Mouse (Mus musculus) neural tube, embryonic 13.5 days (tissue): ENCODE results near the gene Slc25a45. TPM values are rescaled to one million over a fixed set of nuclear protein-coding genes. Genes with fewer than 3 reads are reported as not detected.

Experiments used
- ATAC-seq: fragments of 200-750 bp; cut with Nextera tagmentation; 2 replicates; pipeline ENCODE4 v1.8.0; 2017; ENCODE audit warnings: low read depth, mild to moderate bottlenecking, moderate TSS enrichment, moderate library complexity
- H3K27ac ChIP-seq: fragments of 300-500 bp; sonication (generic); replicated peaks from 2 replicates; pipeline ENCODE4 v1.5.1; 2015; ENCODE audit warnings: moderate library complexity, mild to moderate bottlenecking, inconsistent platforms
- H3K27me3 ChIP-seq: fragments of 300-500 bp; sonication (generic); 2 replicates; pipeline ENCODE4 v1.6.1; 2015; ENCODE audit warnings: mild to moderate bottlenecking, inconsistent platforms
- H3K36me3 ChIP-seq: fragments of 300-500 bp; sonication (generic); 2 replicates; pipeline ENCODE4 v1.6.1; 2015; ENCODE audit warnings: mild to moderate bottlenecking, inconsistent platforms
- H3K4me1 ChIP-seq: fragments of 300-500 bp; sonication (generic); replicated peaks from 2 replicates; pipeline ENCODE4 v1.6.1; 2015; ENCODE audit warnings: inconsistent platforms
- H3K4me2 ChIP-seq: fragments of 300-500 bp; sonication (generic); 2 replicates; pipeline ENCODE4 v1.6.1; 2015; ENCODE audit warnings: inconsistent platforms, mild to moderate bottlenecking, moderate library complexity
- H3K4me3 ChIP-seq: fragments of 300-500 bp; sonication (generic); 2 replicates; pipeline ENCODE4 v1.5.1; 2015; ENCODE audit warnings: mild to moderate bottlenecking, inconsistent platforms
- H3K9ac ChIP-seq: fragments of 300-500 bp; sonication (generic); 2 replicates; pipeline ENCODE4 v1.6.1; 2015; ENCODE audit warnings: moderate library complexity, mild to moderate bottlenecking, inconsistent platforms
- H3K9me3 ChIP-seq: fragments of 300-500 bp; sonication (generic); 2 replicates; pipeline ENCODE4 v1.6.1; 2016; ENCODE audit warnings: inconsistent platforms
- WGBS: fragments of 180-500 bp; shearing (Covaris S2); methylation state at CpG from one replicate; pipeline ENCODE4 v1.1.7; 2015; 5-methylcytosine and 5-hydroxymethylcytosine counted together
- polyA plus RNA-seq: library from polyadenylated mRNA; unstranded; fragments of >200 nt; fragmentation: Nextera tagmentation; extraction: Ambion mirVana; gene quantifications from 2 replicates; pipeline ENCODE4 v1.2.1, GENCODE M21; 2015

The Slc25a45 gene
- polyA plus RNA-seq, 1 experiment from 2014 or later: 2.3 TPM

GRCm38 (mm10) chr19:5842785-5843730, 34.5 kb upstream of the Slc25a45 start:
- Histone ChIP-seq H3K27ac (peak overlapping the region; percentile 42), H3K4me2 (peak overlapping the region; percentile 62), H3K9ac (no peak overlapping the region), H3K36me3 (no peaks in the 10 kb centered on the region), H3K4me1 (peaks cover 69% of the 10 kb centered on the region), H3K27me3 (no peaks in the 10 kb centered on the region), H3K9me3 (no peaks in the 10 kb centered on the region), H3K4me3 (0 out of 2 replicates have a peak overlapping the region, but pooled peaks have one; percentile 4)
- ATAC-seq: no peak
- 46% methylated on average over 9 of the region's 9 CpGs for WGBS

GRCm38 (mm10) chr19:5843781-5844691, 33.6 kb upstream of the Slc25a45 start:
- whole genome bisulfite sequencing: 77% methylated on average over 30 of the region's 30 CpGs
- Histone ChIP-seq H3K36me3 (no peaks in the 10 kb centered on the region), H3K4me1 (peaks cover 79% of the 10 kb centered on the region), H3K9ac (peak overlapping the region; percentile 59), H3K4me3 (0 out of 2 replicates have a peak overlapping the region, but pooled peaks have one; percentile 34), H3K27ac (peak overlapping the region; percentile 98), H3K27me3 (no peaks in the 10 kb centered on the region), H3K4me2 (peak overlapping the region; percentile 62), H3K9me3 (no peaks in the 10 kb centered on the region)
- no peak for ATAC-seq

GRCm38 (mm10) chr19:5844831-5845318, 32.7 kb upstream of the Slc25a45 start:
- 82% methylated on average over 12 of the region's 12 CpGs for WGBS
- Histone ChIP-seq H3K27me3 (no peaks in the 10 kb centered on the region), H3K9me3 (no peaks in the 10 kb centered on the region), H3K4me2 (peak overlapping the region; percentile 62), H3K27ac (peak overlapping the region; percentile 98), H3K36me3 (no peaks in the 10 kb centered on the region), H3K4me1 (peaks cover 87% of the 10 kb centered on the region), H3K9ac (peak overlapping the region; percentile 59), H3K4me3 (peak overlapping the region; percentile 34)
- ATAC-seq: no peak

GRCm38 (mm10) chr19:5845319-5846135, 32.1 kb upstream of the Slc25a45 start:
- Histone ChIP-seq H3K4me2 (peak overlapping the region; percentile 62), H3K4me1 (peaks cover 92% of the 10 kb centered on the region), H3K36me3 (no peaks in the 10 kb centered on the region), H3K27me3 (no peaks in the 10 kb centered on the region), H3K9me3 (no peaks in the 10 kb centered on the region), H3K4me3 (peak overlapping the region; percentile 34), H3K27ac (peak overlapping the region; percentile 98), H3K9ac (peak overlapping the region; percentile 67)
- peak; percentile 66 for ATAC-seq
- 7% methylated on average over 45 of the region's 45 CpGs for WGBS

GRCm38 (mm10) chr19:5846154-5846553, 31.5 kb upstream of the Slc25a45 start:
- H3K27ac ChIP-seq: peak overlapping the region; percentile 98
- H3K4me2 ChIP-seq: peak overlapping the region; percentile 62
- 1% methylated on average over 7 of the region's 7 CpGs for WGBS
- H3K4me1 ChIP-seq: peaks cover 90% of the 10 kb centered on the region
- H3K9ac ChIP-seq: peak overlapping the region; percentile 67
- peak overlapping the region; percentile 29 for H3K4me3 ChIP-seq
- ATAC-seq: peak; percentile 64
- H3K27me3 ChIP-seq: no peaks in the 10 kb centered on the region
- no peaks in the 10 kb centered on the region for H3K9me3 ChIP-seq
- H3K36me3 ChIP-seq: no peaks in the 10 kb centered on the region

- 0 out of 2 replicates have a peak, but pooled peaks cover under 1% of the 10 kb centered on the region for H3K36me3 ChIP-seq
- peak; percentile 85 for ATAC-seq
- H3K27ac ChIP-seq: peak overlapping the region; percentile 98
- H3K4me1 ChIP-seq: peaks cover 85% of the 10 kb centered on the region
- under 1% methylated on average over 16 of the region's 16 CpGs for WGBS
- H3K4me2 ChIP-seq: peak overlapping the region; percentile 62
- peak overlapping the region; percentile 29 for H3K4me3 ChIP-seq
- no peaks in the 10 kb centered on the region for H3K9me3 ChIP-seq
- no peaks in the 10 kb centered on the region for H3K27me3 ChIP-seq
- peak overlapping the region; percentile 67 for H3K9ac ChIP-seq
Measured at GRCm38 (mm10) chr19:5846557-5847305, 30.9 kb upstream of the Slc25a45 start.

GRCm38 (mm10) chr19:5847306-5847796, 30.3 kb upstream of the Slc25a45 start:
- Histone ChIP-seq H3K27ac (peak overlapping the region; percentile 98), H3K4me1 (peaks cover 79% of the 10 kb centered on the region), H3K9me3 (no peaks in the 10 kb centered on the region), H3K4me2 (peak overlapping the region; percentile 62), H3K9ac (peak overlapping the region; percentile 67), H3K36me3 (peaks cover 7% of the 10 kb centered on the region), H3K27me3 (no peaks in the 10 kb centered on the region), H3K4me3 (peak overlapping the region; percentile 29)
- ATAC-seq: no peak
- 32% methylated on average over 4 of the region's 4 CpGs for WGBS

GRCm38 (mm10) chr19:5848032-5848825, 29.4 kb upstream of the Slc25a45 start:
- peaks cover 70% of the 10 kb centered on the region for H3K4me1 ChIP-seq
- 49% methylated on average over 14 of the region's 14 CpGs for WGBS
- peaks cover 15% of the 10 kb centered on the region for H3K36me3 ChIP-seq
- no peak for ATAC-seq
- H3K9ac ChIP-seq: peak overlapping the region; percentile 67
- H3K9me3 ChIP-seq: no peaks in the 10 kb centered on the region
- no peak overlapping the region; the same call in 1 of the 2 replicates for H3K4me3 ChIP-seq
- H3K27me3 ChIP-seq: no peaks in the 10 kb centered on the region
- peak overlapping the region; percentile 62 for H3K4me2 ChIP-seq
- peak overlapping the region; percentile 98 for H3K27ac ChIP-seq

GRCm38 (mm10) chr19:5848826-5849672, 28.6 kb upstream of the Slc25a45 start:
- Histone ChIP-seq H3K36me3 (peaks cover 15% of the 10 kb centered on the region), H3K4me2 (peak overlapping the region; percentile 62), H3K4me3 (no peak overlapping the region), H3K4me1 (peaks cover 62% of the 10 kb centered on the region), H3K9me3 (no peaks in the 10 kb centered on the region), H3K9ac (peak overlapping the region; percentile 67), H3K27me3 (no peaks in the 10 kb centered on the region), H3K27ac (peak overlapping the region; percentile 98)
- whole genome bisulfite sequencing: 43% methylated on average over 13 of the region's 13 CpGs
- no peak for ATAC-seq
